Mouse (Mus musculus): ENCODE results near the gene Zfp423. TPM values are rescaled to one million over a fixed set of nuclear protein-coding genes. Genes with fewer than 3 reads are reported as not detected.

Zfp423 gene
- polyA plus RNA-seq, 1 experiment from 2014 or later: 7.5 TPM

DNA sequence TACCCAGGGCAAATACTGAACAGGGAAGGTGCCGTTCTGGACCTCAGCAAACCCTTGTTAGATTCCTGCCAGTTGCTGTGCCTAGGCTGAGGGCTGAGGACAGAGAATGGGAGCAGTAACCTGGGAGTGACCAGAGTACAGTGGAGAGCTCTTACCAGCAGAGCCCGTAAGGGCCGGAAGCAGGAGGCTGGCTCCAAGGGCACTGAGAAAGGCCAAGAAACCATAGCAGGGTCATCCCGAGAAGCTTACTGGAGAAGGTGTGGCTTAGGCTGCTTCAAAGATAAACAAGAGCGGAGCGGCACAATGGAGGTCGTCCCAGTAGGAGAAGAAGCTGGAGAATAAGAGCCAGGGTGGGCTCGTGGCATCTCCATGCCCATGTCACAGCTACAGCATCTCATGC, 65.1 kb downstream of the Zfp423 start:
- Histone ChIP-seq H3K4me2 (ENCODE audit: low read depth, low read length) (no peak overlapping the region), H3K4me3 (ENCODE audit: low read length) (no peak overlapping the region), H3K9ac (ENCODE audit: low read length) (no peak overlapping the region), H3K9me3 (ENCODE audit: control insufficient read depth, low read length) (no peaks in the 10 kb centered on the region), H3K27ac (ENCODE audit: low read length) (no peak overlapping the region; the same call in 1 of the 2 replicates), H3K27me3 (ENCODE audit: control insufficient read depth, insufficient read depth, low read depth, low read length) (no peaks in the 10 kb centered on the region), H3K36me3 (ENCODE audit: control insufficient read depth, insufficient read depth, low read length) (no peaks in the 10 kb centered on the region), H3K4me1 (replicated peaks; ENCODE audit: control insufficient read depth, insufficient read depth, low read length) (peaks cover 30% of the 10 kb centered on the region)
- WGBS: 39% methylated on average over 8 of the region's 8 CpGs
- 0 out of 2 replicates have a peak, but pooled peaks have one; percentile 19 for ATAC-seq (ENCODE audit: low read depth)

- Histone ChIP-seq H3K9me3 (ENCODE audit: control insufficient read depth, low read length) (no peaks in the 10 kb centered on the region), H3K27me3 (ENCODE audit: control insufficient read depth, insufficient read depth, low read depth, low read length) (no peaks in the 10 kb centered on the region), H3K4me2 (ENCODE audit: low read depth, low read length) (no peak overlapping the region), H3K4me3 (ENCODE audit: low read length) (no peak overlapping the region), H3K27ac (ENCODE audit: low read length) (peak overlapping the region; percentile 24), H3K4me1 (replicated peaks; ENCODE audit: control insufficient read depth, insufficient read depth, low read length) (peaks cover 30% of the 10 kb centered on the region), H3K9ac (ENCODE audit: low read length) (no peak overlapping the region), H3K36me3 (ENCODE audit: control insufficient read depth, insufficient read depth, low read length) (no peaks in the 10 kb centered on the region)
- 61% methylated on average over 6 of the region's 6 CpGs for WGBS
- no peak for ATAC-seq (ENCODE audit: low read depth)
These were observed 65.8 kb downstream of the Zfp423 start for GRCm38 (mm10) chr8:87893547-87893946.

DNA sequence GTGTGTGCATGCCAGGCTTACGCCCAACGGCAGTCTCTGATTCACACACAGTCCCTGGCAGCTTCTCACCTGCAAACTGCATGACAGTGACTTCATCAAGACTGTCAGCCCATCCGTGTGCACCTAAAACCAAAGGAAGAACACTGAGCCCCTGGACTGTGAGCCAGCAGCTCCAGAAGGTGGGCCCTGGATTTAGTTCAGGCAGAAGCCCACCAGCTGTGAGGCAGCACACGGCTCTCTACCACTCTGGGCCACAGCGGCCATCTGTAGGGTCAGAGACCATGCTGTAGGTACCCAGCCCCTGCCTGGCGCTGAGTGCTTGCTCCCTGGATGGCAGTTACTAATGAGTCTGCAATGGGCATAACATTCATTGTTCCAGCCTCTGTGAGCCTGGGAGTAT, 66.5 kb downstream of the Zfp423 start:
- H3K27me3 ChIP-seq (ENCODE audit: control insufficient read depth, insufficient read depth, low read depth, low read length): no peaks in the 10 kb centered on the region
- H3K9me3 ChIP-seq (ENCODE audit: control insufficient read depth, low read length): no peaks in the 10 kb centered on the region
- H3K9ac ChIP-seq (ENCODE audit: low read length): no peak overlapping the region
- H3K36me3 ChIP-seq (ENCODE audit: control insufficient read depth, insufficient read depth, low read length): no peaks in the 10 kb centered on the region
- H3K4me3 ChIP-seq (ENCODE audit: low read length): no peak overlapping the region
- no peak for ATAC-seq (ENCODE audit: low read depth)
- peaks cover 30% of the 10 kb centered on the region for H3K4me1 ChIP-seq (replicated peaks; ENCODE audit: control insufficient read depth, insufficient read depth, low read length)
- WGBS: 84% methylated on average over 6 of the region's 6 CpGs
- H3K4me2 ChIP-seq (ENCODE audit: low read depth, low read length): no peak overlapping the region
- no peak overlapping the region; the same call in 1 of the 2 replicates for H3K27ac ChIP-seq (ENCODE audit: low read length)

DNA sequence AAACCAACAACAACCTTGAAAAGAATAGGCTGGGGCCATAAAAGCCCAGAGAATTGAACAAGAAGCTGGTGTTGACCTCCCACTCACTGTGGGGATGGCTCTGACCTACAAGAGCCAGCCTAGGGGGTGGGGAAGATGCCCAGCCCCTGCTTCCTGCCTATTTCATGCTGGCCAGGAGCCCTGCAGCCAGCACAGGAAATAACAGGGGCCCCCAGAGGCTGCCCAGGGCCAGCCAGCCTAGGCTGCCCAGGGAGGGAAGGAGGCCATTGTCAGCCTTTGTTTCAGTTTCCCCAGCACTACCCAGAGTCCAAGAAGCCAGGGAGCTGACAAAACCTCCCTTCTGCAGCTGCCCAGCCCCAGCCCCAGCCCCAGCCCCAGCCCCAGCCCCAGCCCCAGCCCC, 67.5 kb downstream of the Zfp423 start:
- H3K4me2 ChIP-seq (ENCODE audit: low read depth, low read length): no peak overlapping the region
- no peak overlapping the region for H3K9ac ChIP-seq (ENCODE audit: low read length)
- no peak overlapping the region for H3K4me3 ChIP-seq (ENCODE audit: low read length)
- H3K4me1 ChIP-seq (replicated peaks; ENCODE audit: control insufficient read depth, insufficient read depth, low read length): peaks cover 30% of the 10 kb centered on the region
- no peaks in the 10 kb centered on the region for H3K36me3 ChIP-seq (ENCODE audit: control insufficient read depth, insufficient read depth, low read length)
- H3K9me3 ChIP-seq (ENCODE audit: control insufficient read depth, low read length): no peaks in the 10 kb centered on the region
- H3K27ac ChIP-seq (ENCODE audit: low read length): peak overlapping the region; percentile 65
- no peaks in the 10 kb centered on the region for H3K27me3 ChIP-seq (ENCODE audit: control insufficient read depth, insufficient read depth, low read depth, low read length)
- peak; percentile 77 for ATAC-seq (ENCODE audit: low read depth)

GRCm38 (mm10) chr8:87887956-87888355, 71.4 kb downstream of the Zfp423 start:
- 59% methylated on average over 12 of the region's 12 CpGs for WGBS
- no peak overlapping the region for H3K4me2 ChIP-seq (ENCODE audit: low read depth, low read length)
- no peaks in the 10 kb centered on the region for H3K9me3 ChIP-seq (ENCODE audit: control insufficient read depth, low read length)
- no peak overlapping the region for H3K27ac ChIP-seq (ENCODE audit: low read length)
- H3K4me1 ChIP-seq (replicated peaks; ENCODE audit: control insufficient read depth, insufficient read depth, low read length): peaks cover 7% of the 10 kb centered on the region; the same call in 1 of the 2 replicates
- ATAC-seq (ENCODE audit: low read depth): no peak
- H3K27me3 ChIP-seq (ENCODE audit: control insufficient read depth, insufficient read depth, low read depth, low read length): no peaks in the 10 kb centered on the region
- no peaks in the 10 kb centered on the region for H3K36me3 ChIP-seq (ENCODE audit: control insufficient read depth, insufficient read depth, low read length)
- no peak overlapping the region for H3K4me3 ChIP-seq (ENCODE audit: low read length)
- no peak overlapping the region for H3K9ac ChIP-seq (ENCODE audit: low read length)

DNA sequence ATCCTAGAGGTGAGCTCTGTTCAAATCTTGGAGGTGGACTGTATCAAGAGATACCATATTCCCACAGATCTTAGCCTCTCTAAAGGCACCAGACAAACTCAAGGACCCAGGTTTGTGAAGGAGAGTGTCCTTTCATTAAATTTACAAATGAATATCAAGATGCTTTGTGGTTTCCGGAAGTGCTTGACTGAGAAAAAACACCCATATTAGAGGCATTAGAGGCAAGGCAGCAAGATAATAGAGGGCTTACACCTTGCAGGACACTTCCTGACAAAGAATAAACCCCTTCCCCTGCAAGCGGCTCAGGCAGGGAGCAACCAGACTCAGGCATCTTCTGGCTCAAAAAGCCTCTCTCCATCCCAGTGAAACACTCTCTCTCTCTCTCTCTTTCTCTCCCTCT, 78.3 kb downstream of the Zfp423 start:
- Histone ChIP-seq H3K9me3 (ENCODE audit: control insufficient read depth, low read length) (no peaks in the 10 kb centered on the region), H3K9ac (ENCODE audit: low read length) (no peak overlapping the region), H3K4me3 (ENCODE audit: low read length) (no peak overlapping the region), H3K4me2 (ENCODE audit: low read depth, low read length) (no peak overlapping the region), H3K27ac (ENCODE audit: low read length) (no peak overlapping the region), H3K4me1 (replicated peaks; ENCODE audit: control insufficient read depth, insufficient read depth, low read length) (no peaks in the 10 kb centered on the region), H3K36me3 (ENCODE audit: control insufficient read depth, insufficient read depth, low read length) (no peaks in the 10 kb centered on the region), H3K27me3 (ENCODE audit: control insufficient read depth, insufficient read depth, low read depth, low read length) (no peaks in the 10 kb centered on the region)
- 67% methylated on average over 2 of the region's 2 CpGs for WGBS
- ATAC-seq (ENCODE audit: low read depth): no peak

DNA sequence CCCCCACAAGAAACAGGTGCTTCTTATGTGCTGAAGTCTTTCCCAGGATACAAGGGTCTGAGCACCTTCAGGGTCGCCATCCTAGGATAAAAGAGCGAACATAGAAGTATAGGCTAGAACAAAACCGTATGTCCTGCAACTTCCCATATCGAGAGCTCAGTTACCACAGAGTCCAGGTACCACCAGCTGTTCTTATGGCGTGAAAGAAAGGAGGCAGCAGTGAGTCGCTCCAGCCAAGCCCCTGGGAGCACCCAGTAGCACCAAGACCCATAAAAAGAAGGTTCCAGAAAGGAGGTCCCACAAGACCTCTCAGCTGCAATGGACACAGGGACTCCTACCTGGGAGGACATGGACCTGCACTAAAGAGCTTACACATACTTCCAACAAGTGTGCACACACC, 83.5 kb downstream of the Zfp423 start:
- H3K27ac ChIP-seq (ENCODE audit: low read length): no peak overlapping the region
- WGBS: 71% methylated on average over 6 of the region's 6 CpGs
- ATAC-seq (ENCODE audit: low read depth): no peak
- H3K27me3 ChIP-seq (ENCODE audit: control insufficient read depth, insufficient read depth, low read depth, low read length): no peaks in the 10 kb centered on the region
- no peak overlapping the region for H3K4me2 ChIP-seq (ENCODE audit: low read depth, low read length)
- H3K4me1 ChIP-seq (replicated peaks; ENCODE audit: control insufficient read depth, insufficient read depth, low read length): 0 out of 2 replicates have a peak, but pooled peaks cover 6% of the 10 kb centered on the region
- H3K4me3 ChIP-seq (ENCODE audit: low read length): no peak overlapping the region
- no peaks in the 10 kb centered on the region for H3K36me3 ChIP-seq (ENCODE audit: control insufficient read depth, insufficient read depth, low read length)
- H3K9me3 ChIP-seq (ENCODE audit: control insufficient read depth, low read length): no peaks in the 10 kb centered on the region
- no peak overlapping the region for H3K9ac ChIP-seq (ENCODE audit: low read length)

DNA sequence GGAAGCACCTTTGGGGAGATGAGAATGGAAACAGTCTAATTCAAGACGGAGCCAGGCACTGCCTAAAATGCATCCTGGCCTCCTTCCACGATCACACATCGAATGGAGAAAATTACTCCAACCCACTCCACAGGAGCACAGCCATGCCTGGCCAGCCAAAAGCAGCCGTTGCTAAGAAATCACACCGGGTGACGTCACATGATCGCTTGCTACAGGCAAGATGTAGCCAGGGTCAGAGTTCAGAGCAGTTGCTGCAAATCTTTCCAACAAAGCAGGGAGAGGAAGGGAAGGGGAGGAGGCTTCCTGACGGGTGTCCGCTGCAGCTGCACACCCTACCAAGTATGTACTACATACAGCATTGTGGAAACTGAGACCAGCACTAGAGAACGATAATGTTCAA, 83.9 kb downstream of the Zfp423 start:
- Histone ChIP-seq H3K9ac (ENCODE audit: low read length) (no peak overlapping the region), H3K27me3 (ENCODE audit: control insufficient read depth, insufficient read depth, low read depth, low read length) (no peaks in the 10 kb centered on the region), H3K4me1 (replicated peaks; ENCODE audit: control insufficient read depth, insufficient read depth, low read length) (0 out of 2 replicates have a peak, but pooled peaks cover 6% of the 10 kb centered on the region), H3K9me3 (ENCODE audit: control insufficient read depth, low read length) (no peaks in the 10 kb centered on the region), H3K4me3 (ENCODE audit: low read length) (no peak overlapping the region), H3K36me3 (ENCODE audit: control insufficient read depth, insufficient read depth, low read length) (no peaks in the 10 kb centered on the region), H3K4me2 (ENCODE audit: low read depth, low read length) (no peak overlapping the region), H3K27ac (ENCODE audit: low read length) (no peak overlapping the region)
- WGBS: 36% methylated on average over 10 of the region's 10 CpGs
- no peak for ATAC-seq (ENCODE audit: low read depth)

DNA sequence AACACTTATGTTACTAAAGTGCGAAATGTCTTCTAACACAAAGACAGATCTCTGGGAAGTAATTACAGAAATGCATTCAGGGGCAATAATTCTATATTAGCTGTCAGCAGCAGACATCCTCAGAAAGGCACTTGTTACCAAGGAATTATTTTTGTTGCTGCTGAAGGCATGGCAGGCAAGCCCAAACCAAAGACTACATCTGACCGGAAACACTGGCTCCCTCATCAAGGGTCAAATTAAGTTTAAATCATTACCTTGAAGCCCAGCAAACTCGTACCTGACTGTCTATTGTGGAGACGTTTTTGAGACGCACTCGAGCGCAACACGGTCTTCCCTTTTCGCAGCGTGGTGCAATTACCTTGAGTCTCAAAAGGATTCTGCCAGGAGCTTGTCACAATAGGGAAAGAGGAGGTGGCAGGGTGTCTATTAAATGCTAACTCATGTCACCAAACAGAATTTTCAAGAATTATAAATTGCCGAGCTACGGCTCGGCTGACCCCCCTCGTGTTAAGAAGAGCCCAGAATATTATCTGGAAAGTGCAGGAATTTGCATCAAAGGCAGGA, 86.3 kb downstream of the Zfp423 start:
- no peak overlapping the region for H3K9ac ChIP-seq (ENCODE audit: low read length)
- 65% methylated on average over 14 of the region's 14 CpGs for WGBS
- H3K4me1 ChIP-seq (replicated peaks; ENCODE audit: control insufficient read depth, insufficient read depth, low read length): 0 out of 2 replicates have a peak, but pooled peaks cover 6% of the 10 kb centered on the region

More for the DNA sequence above, 86.3 kb downstream of the Zfp423 start:
- H3K27ac ChIP-seq (ENCODE audit: low read length): no peak overlapping the region
- ATAC-seq (ENCODE audit: low read depth): no peak
- no peaks in the 10 kb centered on the region for H3K9me3 ChIP-seq (ENCODE audit: control insufficient read depth, low read length)
- no peak overlapping the region for H3K4me3 ChIP-seq (ENCODE audit: low read length)
- H3K36me3 ChIP-seq (ENCODE audit: control insufficient read depth, insufficient read depth, low read length): no peaks in the 10 kb centered on the region
- no peak overlapping the region for H3K4me2 ChIP-seq (ENCODE audit: low read depth, low read length)
- no peaks in the 10 kb centered on the region for H3K27me3 ChIP-seq (ENCODE audit: control insufficient read depth, insufficient read depth, low read depth, low read length)
